Mouse (Mus musculus) layer of hippocampus, postnatal 14 days (tissue): Measurements from ENCODE around the gene Gpr107. TPM values are rescaled to one million over a fixed set of nuclear protein-coding genes. Genes with fewer than 3 reads are reported as not detected.

Experiments
- DNase-seq, 2 experiments: peaks; one replicate each; pipeline ENCODE4 v3.0.0; 2021 to 2022; ENCODE audit warnings: low spot score in 2 of 2, mixed read lengths in 1 of 2
- total RNA-seq, 2 experiments: library from RNA; stranded (reverse); gene quantifications; 2 replicates each; pipeline ENCODE4 v1.2.3; 2021

Gpr107 gene
- total RNA-seq, 2 experiments from 2014 or later: 48.6 to 52.8 TPM

DNA sequence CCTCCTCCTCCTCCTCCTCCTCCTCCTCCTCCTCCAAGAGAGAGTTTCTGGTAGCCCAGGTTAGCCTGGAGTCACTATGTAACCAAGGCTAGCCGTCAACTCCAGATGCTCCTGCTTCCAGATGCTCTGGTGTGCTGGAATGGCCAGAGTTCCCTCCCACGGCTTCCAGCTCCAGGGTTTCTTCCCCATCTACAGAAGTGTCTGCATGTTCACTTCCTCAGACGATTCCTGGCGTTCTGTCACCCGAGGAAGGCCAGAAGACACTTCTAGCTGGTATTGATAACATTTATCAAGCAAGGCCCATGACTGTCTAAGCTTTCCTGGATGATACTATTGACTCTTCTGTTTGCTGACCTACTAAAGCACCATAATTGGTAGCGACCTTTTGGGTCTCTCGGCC is 27.0 kb upstream of the Gpr107 start:
- no peak for DNase-seq

GRCm38 (mm10) chr2:31126048-31126447 is 26.1 kb upstream of the Gpr107 start:
- no peak for DNase-seq

DNA sequence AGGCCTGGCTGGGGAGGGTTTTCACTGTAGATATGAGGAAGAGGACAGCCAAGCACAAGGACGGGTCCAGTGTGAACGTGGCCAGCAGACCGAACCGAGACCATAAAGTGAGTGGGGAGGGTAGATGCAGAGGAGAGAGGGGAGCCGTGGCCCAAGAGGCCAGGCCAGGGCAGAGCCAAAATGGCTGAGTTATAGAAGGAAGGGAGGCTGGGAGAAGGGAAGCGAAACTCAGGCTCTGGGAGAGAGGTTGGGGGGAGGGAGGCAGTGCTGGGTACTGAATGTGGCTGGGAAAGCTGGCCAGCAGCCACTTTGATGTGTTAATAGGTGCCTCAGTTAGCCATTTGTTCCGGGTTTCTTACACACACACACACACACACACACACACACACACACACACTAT is 24.9 kb upstream of the Gpr107 start:
- DNase-seq: no peak

DNA sequence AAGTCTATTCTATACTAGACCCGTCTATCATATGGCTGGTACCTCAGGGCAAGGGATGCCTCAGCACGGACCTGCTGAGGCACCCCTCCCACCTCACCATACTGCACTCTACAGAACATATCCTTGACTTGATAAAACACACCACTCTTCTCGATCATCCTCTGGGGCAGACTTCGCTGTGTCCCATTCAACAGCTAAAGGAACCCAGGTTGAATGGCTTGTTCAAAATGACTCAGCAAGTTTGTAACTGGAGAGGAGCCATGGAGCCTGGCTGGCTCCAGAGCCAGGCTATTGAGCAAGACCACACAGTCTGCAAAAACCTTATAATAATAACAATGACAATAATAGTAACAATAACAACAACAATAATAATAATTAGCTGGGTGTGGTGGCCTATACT is 24.2 kb upstream of the Gpr107 start:
- DNase-seq: no peak

DNA sequence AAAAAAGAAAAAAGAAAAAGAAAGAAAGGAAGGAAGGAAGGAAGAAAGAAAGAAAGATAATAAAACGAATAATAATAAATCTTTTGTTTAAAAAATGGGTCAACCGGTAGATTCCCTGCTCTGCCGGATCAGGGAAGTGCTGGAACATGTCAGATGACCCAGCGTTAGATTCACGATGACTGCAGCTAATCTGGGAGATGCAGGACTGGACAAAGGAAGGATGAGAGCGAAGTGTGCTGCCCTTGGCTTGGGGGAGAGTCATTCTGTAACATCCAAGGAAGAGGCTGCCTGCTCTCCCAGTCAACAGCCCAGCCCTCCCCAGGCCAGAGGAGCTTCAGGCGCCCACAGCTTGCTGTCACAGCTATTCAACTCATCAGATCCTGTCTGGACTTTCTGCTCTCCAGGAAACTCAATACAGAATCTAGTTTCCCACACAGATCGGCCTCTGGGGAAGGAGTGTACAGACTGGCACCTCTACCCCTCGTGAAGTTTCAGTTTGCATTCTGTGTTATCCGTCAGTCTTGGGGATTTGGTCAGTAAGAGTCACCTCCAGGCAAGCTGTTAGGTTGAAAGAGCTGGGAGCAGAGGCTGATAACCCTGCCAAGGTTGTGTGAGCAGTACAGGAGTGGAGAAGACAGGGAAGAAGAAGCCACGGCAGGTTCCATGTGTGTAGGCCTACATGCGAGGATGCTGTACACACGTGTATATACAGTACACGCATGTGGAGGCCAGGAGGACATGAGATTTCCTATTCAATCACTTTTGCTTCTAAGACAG is 22.2 kb upstream of the Gpr107 start:
- DNase-seq: no peak

DNA sequence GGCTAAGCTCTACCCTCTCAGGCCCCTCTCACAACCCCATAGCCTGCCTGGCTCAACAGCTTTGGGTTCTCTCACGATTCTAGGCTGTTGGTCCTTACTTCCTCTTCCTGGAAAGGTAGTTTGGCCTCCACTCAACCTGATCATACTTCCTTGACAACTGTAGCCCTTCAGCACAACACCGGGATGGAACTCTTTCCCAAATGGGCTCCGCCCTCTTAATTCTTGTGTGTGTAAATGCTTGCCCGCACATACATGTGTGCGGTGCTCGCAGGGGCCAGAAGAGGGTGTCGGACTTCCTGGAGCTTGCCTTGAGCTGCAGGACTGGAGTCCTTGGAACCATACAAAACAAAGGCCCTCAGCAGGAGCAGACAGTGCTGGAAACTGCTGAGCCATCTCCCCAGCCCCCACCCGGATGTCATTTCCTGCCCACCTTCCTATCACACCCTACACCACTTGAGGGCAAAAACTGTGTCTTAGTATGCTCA is 21.3 kb upstream of the Gpr107 start:
- DNase-seq: no peak

DNA sequence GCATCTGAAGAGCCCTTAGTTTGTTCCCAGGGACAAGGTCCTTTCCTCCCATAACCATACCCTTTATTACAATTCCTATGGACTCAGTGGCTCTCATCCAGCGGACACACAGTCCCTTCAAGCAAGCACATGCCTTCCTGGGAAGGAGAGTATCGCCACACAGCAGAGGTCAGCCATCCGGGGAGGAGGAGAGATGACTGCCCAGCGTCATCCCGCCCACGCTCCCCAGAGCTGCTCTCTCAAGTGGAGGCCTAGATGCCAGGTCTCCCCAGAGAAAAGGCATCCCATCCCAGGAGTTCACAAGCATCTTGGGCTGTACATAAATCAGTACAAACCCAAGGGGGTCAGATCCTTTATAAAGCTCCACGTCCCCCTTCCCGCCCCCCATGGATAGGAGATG is 19.4 kb upstream of the Gpr107 start:
- no peak for DNase-seq

GRCm38 (mm10) chr2:31133981-31134380 is 18.1 kb upstream of the Gpr107 start:
- DNase-seq: no peak

DNA sequence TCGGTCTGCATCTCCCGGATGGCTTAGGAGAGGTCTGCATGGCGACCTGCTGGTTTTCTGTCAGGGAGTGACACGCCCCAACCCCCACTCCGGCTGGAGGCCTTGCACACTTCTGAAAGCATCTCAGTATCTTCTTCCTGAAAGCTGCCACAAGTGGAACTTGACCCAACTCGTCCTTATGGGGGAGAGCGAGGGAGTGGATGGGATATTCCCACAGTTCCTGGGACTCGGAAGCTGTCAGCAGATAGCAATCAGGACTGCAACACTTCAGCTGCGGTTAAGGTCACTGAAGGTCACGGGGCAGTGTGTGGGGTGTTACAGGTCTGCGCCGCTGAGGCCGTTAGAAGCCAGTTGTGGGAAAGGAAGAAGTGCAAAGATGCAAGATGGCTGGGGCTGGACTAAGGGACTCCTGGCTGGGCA is 16.6 kb upstream of the Gpr107 start:
- no peak for DNase-seq

DNA sequence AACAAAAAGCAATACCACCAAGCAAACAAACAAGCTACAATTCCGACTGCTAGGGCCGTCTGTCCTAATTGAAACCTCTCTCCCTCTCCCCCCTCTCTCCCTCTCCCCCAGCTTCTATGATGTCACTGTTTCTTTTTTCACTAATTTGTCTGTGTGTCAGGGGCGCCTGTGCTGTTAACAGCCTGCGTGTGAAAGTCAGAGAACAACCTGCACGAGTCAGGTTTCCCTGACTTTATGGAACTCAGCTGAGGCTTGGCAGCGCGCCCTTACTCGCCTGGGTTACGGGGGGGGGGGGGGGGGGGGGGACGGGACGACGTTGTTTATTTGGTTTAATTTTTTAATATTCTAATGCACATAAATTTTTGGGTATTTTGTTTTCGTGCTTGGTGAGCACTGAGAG is 15.8 kb upstream of the Gpr107 start:
- DNase-seq: no peak

DNA sequence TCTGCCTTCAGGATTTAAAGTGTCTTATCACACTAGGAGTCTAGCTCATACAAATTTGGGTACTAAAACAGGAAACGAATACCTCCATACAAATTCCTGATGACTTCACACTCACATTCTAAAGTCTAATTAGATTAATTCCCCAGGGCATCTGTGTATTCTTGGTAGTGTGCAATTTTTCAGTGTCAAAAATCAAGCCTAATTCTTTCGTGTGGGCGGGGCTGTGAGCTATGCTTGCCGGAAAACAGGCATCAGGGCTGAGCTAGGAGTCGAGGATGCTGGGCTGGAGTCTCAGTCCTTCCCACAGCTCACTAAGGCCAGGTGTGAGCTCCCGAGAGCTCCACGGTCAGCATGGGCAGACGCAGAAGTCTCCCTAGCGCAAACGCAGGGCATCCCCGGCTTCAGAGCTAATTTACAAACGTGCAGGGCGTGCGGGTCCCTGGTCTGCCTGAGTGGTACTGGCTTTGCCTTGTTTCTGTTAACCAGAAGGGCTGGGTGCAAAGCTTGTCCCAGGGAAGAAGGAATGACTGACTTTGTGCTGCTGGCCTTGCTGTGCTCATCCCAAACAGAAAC is 15.0 kb upstream of the Gpr107 start:
- no peak for DNase-seq

- no peak for DNase-seq
Observed at GRCm38 (mm10) chr2:31139174-31139632, 12.9 kb upstream of the Gpr107 start.

GRCm38 (mm10) chr2:31139991-31140771 is 11.9 kb upstream of the Gpr107 start:
- no peak for DNase-seq

GRCm38 (mm10) chr2:31140772-31141073 is 11.4 kb upstream of the Gpr107 start:
- no peak for DNase-seq

GRCm38 (mm10) chr2:31141074-31141866 is 10.8 kb upstream of the Gpr107 start:
- peak in 1 of 2 experiments; percentile 32 for DNase-seq

DNA sequence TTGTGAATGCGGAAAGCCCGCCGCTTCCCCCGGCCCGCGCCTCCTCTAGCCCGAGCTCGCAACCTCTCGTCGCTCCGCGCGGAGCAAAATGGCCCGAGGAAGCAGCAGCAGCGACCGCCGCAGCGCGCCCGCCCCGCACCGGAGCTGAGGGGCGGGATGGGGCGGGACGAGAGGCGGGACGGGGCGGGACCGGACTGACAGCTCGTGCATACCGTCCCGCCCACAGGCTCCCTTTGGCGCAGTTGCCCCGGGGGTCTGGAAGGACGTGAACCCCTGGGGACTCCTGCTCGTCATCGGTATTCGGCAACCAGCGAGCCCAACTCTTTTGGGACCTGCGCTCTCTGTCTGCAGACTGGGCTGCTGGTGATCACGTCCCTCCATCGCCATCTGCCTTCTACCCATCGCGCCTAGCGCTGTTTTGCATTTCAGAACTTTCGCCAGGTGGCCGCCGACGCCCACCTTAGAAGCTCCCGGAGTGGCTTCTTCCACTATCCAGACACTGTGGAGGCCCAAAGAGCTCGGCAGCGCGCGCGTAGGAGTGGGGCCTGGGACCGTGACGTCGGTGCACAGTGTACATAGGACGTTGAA is 10.2 kb upstream of the Gpr107 start, which contains the start of gene Fnbp1:
Gene Fnbp1, minus strand, starts transcription at position 142 of the 588 bp plus-strand sequence.
- peak; percentile 83 to 86 for DNase-seq

GRCm38 (mm10) chr2:31142505-31142904 is 9.6 kb upstream of the Gpr107 start:
- peak in 1 of 2 experiments; percentile 28 for DNase-seq

DNA sequence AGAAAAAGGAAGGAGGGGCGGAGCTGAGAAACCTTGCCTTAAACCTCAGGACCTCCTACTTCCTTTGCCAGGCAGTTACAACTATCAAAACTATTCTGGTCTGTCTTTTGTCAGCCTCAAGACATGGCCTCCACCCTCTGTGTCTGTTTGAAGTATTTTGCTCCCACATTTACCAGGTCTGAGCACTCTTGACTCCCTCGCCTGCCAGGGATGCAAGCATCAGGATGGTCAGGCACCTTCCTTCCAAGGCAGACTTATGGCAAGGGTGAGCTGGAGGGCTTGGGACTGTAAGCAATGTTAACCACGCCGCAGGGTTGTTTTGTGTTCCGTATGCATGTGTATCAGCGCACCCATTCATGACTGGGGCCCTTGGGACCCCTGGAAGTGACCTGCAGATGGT is 8.8 kb upstream of the Gpr107 start:
- no peak for DNase-seq

DNA sequence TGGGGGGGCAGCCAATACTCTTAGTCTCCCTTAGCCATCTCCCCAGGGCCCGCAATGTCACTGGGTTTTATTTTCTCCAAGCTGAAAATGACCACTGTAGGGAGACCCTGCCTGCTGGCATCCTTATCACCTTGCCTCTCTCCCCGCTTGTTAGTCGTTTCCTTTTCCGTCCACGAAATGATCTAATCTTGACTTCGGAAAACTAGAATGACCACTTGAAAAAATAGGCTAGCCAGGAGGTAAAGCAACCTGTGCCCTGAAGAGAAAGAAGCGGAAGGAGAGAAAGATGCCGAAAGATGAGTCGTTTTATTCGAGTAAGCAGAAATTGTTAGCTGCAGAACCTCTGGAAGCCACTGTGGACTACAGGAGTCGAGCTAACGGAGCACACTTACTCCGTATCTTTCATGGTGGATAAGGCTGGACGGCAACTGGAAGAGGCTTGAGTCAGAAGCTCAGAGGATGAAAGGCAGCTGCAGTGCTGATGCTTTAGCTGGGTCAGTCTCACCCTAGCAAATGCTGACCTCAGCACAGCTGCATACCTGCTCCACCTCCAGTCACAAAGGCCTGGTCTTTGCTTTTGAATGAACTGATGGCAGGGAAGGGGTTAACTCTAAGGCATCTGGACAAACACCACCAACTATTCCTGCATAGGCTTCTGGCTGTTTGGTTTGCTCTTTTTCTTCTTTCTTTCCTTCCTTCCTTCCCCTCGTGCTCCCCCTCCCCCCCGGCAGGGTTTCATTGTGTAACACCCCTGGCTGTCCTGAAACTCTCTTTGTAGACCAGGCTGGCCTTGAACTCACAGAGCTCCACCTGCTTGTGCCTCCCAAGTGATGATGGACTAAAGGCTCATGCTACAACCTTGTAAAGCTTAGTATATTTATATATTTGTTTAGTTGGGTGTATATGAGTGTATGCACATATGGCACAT is 8.1 kb upstream of the Gpr107 start:
- DNase-seq: no peak

- DNase-seq: no peak
Observed at GRCm38 (mm10) chr2:31144901-31145300, 7.2 kb upstream of the Gpr107 start.
